Mouse (Mus musculus) intestine, postnatal 0 days (tissue): ENCODE measurements around the gene Sbk3. TPM values are rescaled to one million over a fixed set of nuclear protein-coding genes. Genes with fewer than 3 reads are reported as not detected.

Experiments
- ATAC-seq: fragments of 200-750 bp; cut with Nextera tagmentation; 2 replicates; pipeline ENCODE4 v1.8.0; 2017; ENCODE audit warnings: mild to moderate bottlenecking, moderate TSS enrichment, moderate library complexity
- H3K27ac ChIP-seq: fragments of 300-500 bp; sonication (generic); 2 replicates; pipeline ENCODE4 v1.5.1; 2014; ENCODE audit warnings: mild to moderate bottlenecking, low read depth, low read length, moderate library complexity
- H3K27me3 ChIP-seq: fragments of 300-500 bp; sonication (generic); replicated peaks from 2 replicates; pipeline ENCODE4 v1.6.1; 2014; ENCODE audit warnings: low read length, mixed read lengths; ENCODE audit not compliant: control insufficient read depth, insufficient read depth
- H3K36me3 ChIP-seq: fragments of 300-500 bp; sonication (generic); 2 replicates; pipeline ENCODE4 v1.6.1; 2014; ENCODE audit warnings: mild to moderate bottlenecking, moderate library complexity; ENCODE audit not compliant: control insufficient read depth, insufficient read depth
- H3K4me1 ChIP-seq: fragments of 300-500 bp; sonication (generic); replicated peaks from 2 replicates; pipeline ENCODE4 v1.6.1; 2014; ENCODE audit warnings: antibody characterized with exemption, low read length, mixed read lengths; ENCODE audit not compliant: control insufficient read depth, insufficient read depth
- H3K4me2 ChIP-seq: fragments of 300-500 bp; sonication (generic); replicated peaks from 2 replicates; pipeline ENCODE4 v1.6.1; 2014; ENCODE audit warnings: low read depth, mild to moderate bottlenecking, moderate library complexity
- H3K4me3 ChIP-seq: fragments of 300-500 bp; sonication (generic); 2 replicates; pipeline ENCODE4 v1.5.1; 2014; ENCODE audit warnings: low read depth, low read length
- H3K9ac ChIP-seq: fragments of 300-500 bp; sonication (generic); 2 replicates; pipeline ENCODE4 v1.6.1; 2014; ENCODE audit warnings: mild to moderate bottlenecking, low read depth, low read length
- H3K9me3 ChIP-seq: fragments of 300-500 bp; sonication (generic); 2 replicates; pipeline ENCODE4 v1.6.1; 2016; ENCODE audit warnings: mixed run types; ENCODE audit not compliant: control insufficient read depth
- CTCF ChIP-seq: sonication (generic); IDR thresholded peaks from 2 replicates; pipeline ENCODE4 v1.5.1; 2016; ENCODE audit warnings: low read depth, mild to moderate bottlenecking, control low read depth, antibody characterized with exemption, moderate library complexity
- WGBS: fragments of 180-500 bp; shearing (Covaris S2); extraction: QIAGEN DNeasy Blood & Tissue Kit; methylation state at CpG from one replicate; pipeline ENCODE4 v1.1.7; 2014; 5-methylcytosine and 5-hydroxymethylcytosine counted together
- polyA plus RNA-seq: library from polyadenylated mRNA; unstranded; fragments of >200 nt; fragmentation: Nextera tagmentation; extraction: Ambion mirVana; gene quantifications from 2 replicates; pipeline ENCODE4 v1.2.1, GENCODE M21; 2015

Sbk3 gene
- polyA plus RNA-seq, 1 experiment from 2014 or later: not detected

- ATAC-seq: no peak
- TF ChIP-seq CTCF: peak; percentile 67
- Histone ChIP-seq H3K27me3 (0 out of 2 replicates have a peak, but pooled peaks cover 6% of the 10 kb centered on the region), H3K4me3 (peak overlapping the region; percentile 6; the same call in 1 of the 2 replicates), H3K4me1 (0 out of 2 replicates have a peak, but pooled peaks cover 8% of the 10 kb centered on the region), H3K9me3 (no peaks in the 10 kb centered on the region), H3K4me2 (peak overlapping the region; percentile 54), H3K36me3 (peaks cover 21% of the 10 kb centered on the region), H3K9ac (0 out of 2 replicates have a peak overlapping the region, but pooled peaks have one; percentile 32), H3K27ac (peak overlapping the region; percentile 68; the same call in 1 of the 2 replicates)
- WGBS: 11% methylated on average over 36 of the region's 37 CpGs
These were observed 47.2 kb downstream of the Sbk3 start for GRCm38 (mm10) chr7:4923586-4924364.

- Histone ChIP-seq H3K9me3 (no peaks in the 10 kb centered on the region), H3K27ac (no peak overlapping the region), H3K36me3 (peaks cover 29% of the 10 kb centered on the region), H3K4me1 (0 out of 2 replicates have a peak, but pooled peaks cover 8% of the 10 kb centered on the region), H3K9ac (no peak overlapping the region), H3K27me3 (0 out of 2 replicates have a peak, but pooled peaks cover 6% of the 10 kb centered on the region), H3K4me3 (peak overlapping the region; percentile 6; the same call in 1 of the 2 replicates), H3K4me2 (peak overlapping the region; percentile 54)
- 2% methylated on average over 14 of the region's 14 CpGs for WGBS
- TF ChIP-seq CTCF: peak; percentile 55
- ATAC-seq: no peak
These were observed 47.9 kb downstream of the Sbk3 start for GRCm38 (mm10) chr7:4922931-4923565.

GRCm38 (mm10) chr7:4922508-4922907, 48.5 kb downstream of the Sbk3 start:
- 0 out of 2 replicates have a peak, but pooled peaks cover 6% of the 10 kb centered on the region for H3K27me3 ChIP-seq
- no peak for TF ChIP-seq CTCF
- H3K4me1 ChIP-seq: 0 out of 2 replicates have a peak, but pooled peaks cover 8% of the 10 kb centered on the region
- no peaks in the 10 kb centered on the region for H3K9me3 ChIP-seq
- peak; percentile 6; the same call in 1 of the 2 replicates for ATAC-seq
- no peak overlapping the region for H3K9ac ChIP-seq
- peak overlapping the region; percentile 54 for H3K4me2 ChIP-seq
- no peak overlapping the region for H3K27ac ChIP-seq
- peak overlapping the region; percentile 6; the same call in 1 of the 2 replicates for H3K4me3 ChIP-seq
- peaks cover 34% of the 10 kb centered on the region for H3K36me3 ChIP-seq
- 2% methylated on average over 14 of the region's 14 CpGs for WGBS

GRCm38 (mm10) chr7:4921824-4922482, 49.0 kb downstream of the Sbk3 start, which contains the start of gene Nat14:
TSS of gene Nat14 (plus strand) at chr7:4922028.
- no peak within 1 kb of the TSS for H3K27ac ChIP-seq
- ATAC-seq: no peak
- 31% methylated on average over 8 of the region's 8 CpGs for WGBS
- peaks cover 36% of the 10 kb centered on the region for H3K36me3 ChIP-seq
- peak within 1 kb of the TSS; percentile 6; the same call in 1 of the 2 replicates for H3K4me3 ChIP-seq
- H3K9me3 ChIP-seq: no peaks in the 10 kb centered on the region
- no peak within 1 kb of the TSS for H3K9ac ChIP-seq
- 0 out of 2 replicates have a peak, but pooled peaks cover 8% of the 10 kb centered on the region for H3K4me1 ChIP-seq
- no peak for TF ChIP-seq CTCF
- peak within 1 kb of the TSS; percentile 54 for H3K4me2 ChIP-seq
- 0 out of 2 replicates have a peak, but pooled peaks cover 6% of the 10 kb centered on the region for H3K27me3 ChIP-seq

GRCm38 (mm10) chr7:4920976-4921823, 49.8 kb downstream of the Sbk3 start:
- no peak for TF ChIP-seq CTCF

More at GRCm38 (mm10) chr7:4920976-4921823, 49.8 kb downstream of the Sbk3 start:
- no peaks in the 10 kb centered on the region for H3K9me3 ChIP-seq
- H3K27ac ChIP-seq: no peak overlapping the region
- 0 out of 2 replicates have a peak, but pooled peaks cover 12% of the 10 kb centered on the region for H3K4me1 ChIP-seq
- peaks cover 36% of the 10 kb centered on the region for H3K36me3 ChIP-seq
- no peak overlapping the region for H3K4me3 ChIP-seq
- 0 out of 2 replicates have a peak overlapping the region, but pooled peaks have one; percentile 17 for H3K4me2 ChIP-seq
- WGBS: 65% methylated on average over 23 of the region's 23 CpGs
- H3K27me3 ChIP-seq: 0 out of 2 replicates have a peak, but pooled peaks cover 6% of the 10 kb centered on the region
- H3K9ac ChIP-seq: no peak overlapping the region
- no peak for ATAC-seq
